Mouse (Mus musculus) spleen, postnatal 36 days (tissue): Measurements from ENCODE around the gene Emilin1.
A peak's percentile ranks its signal among the peaks of the same experiment; 100 is the strongest.

Source experiments
- DNase-seq, 2 experiments: peaks; one replicate each; pipeline ENCODE4 v3.0.0; 2022; ENCODE audit warnings: low spot score in 2 of 2, mixed read lengths in 1 of 2

Gene Emilin1

DNA sequence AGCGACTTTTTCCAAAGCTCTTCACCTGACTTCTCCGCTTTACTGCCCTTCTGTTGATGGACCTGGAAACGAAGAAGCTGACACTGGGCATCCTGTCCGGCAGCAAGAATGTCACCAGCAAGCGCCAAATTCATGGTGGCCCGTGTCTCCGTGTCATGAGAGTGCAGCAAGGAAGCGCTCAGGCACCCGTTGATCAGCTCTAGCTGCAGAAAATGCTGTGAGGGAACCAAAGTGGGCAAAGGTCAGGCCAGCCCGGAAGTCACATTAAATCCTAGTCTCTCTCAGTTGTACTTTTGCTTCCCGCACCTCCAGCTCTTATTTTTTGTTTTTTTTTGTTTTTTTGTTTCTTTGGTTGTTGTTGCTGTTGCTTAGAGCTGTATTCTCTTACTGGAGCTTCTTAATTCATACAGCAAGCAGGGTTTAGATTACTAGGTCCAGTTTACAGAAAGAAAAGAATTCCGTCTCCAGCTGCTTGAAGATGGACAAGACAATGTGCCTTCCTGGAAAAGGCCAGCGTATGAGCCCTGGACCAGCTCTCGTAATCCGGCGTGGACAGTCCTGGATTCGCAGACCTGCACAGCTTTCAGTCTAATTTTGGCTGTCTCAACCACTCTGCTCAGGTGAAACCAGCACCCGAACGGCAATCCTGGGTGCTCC, 46.1 kb downstream of the Emilin1 start:
- DNase-seq, result no peak

DNA sequence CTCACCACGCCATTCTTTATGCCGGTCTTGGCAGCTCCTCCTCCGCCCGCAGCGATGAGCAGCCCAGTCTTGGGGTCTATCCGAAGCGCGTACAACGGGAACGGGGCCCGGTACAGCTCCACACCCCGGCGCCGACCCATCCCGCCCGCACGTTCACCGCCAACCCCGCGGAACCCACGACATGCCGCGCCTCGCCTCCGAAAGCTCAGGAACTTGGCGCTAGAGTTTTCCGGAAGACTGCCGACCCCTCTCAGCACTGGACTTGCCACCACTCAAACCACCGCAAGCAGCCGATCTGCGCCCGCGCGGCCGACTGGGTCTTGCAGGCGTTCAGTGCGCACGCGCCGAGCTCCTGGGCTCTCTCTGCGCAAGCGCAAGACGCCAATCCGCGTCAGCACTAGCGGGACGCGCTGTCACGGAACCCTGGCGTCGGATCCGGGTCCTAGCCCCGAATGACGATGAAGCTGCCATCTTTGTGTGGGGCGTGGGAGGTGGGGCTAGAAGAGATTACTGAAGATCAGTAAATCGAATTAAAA, 46.8 kb downstream of the Emilin1 start, which contains the start of gene Preb:
TSS of gene Preb (minus strand) at position 396 of the 536 bp plus-strand sequence.
- peak; percentile 97 to 98 for DNase-seq

DNA sequence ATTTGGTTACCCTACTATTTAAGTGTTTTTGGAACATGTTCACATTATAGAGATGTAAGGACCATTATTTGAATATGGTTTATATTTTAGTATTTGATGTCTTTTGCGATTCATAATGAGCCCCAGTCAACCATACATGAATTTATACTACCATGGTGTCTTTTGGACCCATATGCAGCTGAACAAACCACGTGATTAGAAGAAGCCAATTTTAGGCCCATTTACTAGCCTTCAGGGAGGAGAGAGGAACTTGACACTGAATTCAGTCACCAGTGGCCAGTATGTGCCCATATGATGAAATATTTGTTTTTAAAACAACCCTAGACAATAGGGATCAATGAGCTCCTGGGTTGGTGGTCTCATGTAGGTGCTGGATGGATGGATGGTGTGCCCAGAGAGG, 47.6 kb downstream of the Emilin1 start:
- no peak for DNase-seq

DNA sequence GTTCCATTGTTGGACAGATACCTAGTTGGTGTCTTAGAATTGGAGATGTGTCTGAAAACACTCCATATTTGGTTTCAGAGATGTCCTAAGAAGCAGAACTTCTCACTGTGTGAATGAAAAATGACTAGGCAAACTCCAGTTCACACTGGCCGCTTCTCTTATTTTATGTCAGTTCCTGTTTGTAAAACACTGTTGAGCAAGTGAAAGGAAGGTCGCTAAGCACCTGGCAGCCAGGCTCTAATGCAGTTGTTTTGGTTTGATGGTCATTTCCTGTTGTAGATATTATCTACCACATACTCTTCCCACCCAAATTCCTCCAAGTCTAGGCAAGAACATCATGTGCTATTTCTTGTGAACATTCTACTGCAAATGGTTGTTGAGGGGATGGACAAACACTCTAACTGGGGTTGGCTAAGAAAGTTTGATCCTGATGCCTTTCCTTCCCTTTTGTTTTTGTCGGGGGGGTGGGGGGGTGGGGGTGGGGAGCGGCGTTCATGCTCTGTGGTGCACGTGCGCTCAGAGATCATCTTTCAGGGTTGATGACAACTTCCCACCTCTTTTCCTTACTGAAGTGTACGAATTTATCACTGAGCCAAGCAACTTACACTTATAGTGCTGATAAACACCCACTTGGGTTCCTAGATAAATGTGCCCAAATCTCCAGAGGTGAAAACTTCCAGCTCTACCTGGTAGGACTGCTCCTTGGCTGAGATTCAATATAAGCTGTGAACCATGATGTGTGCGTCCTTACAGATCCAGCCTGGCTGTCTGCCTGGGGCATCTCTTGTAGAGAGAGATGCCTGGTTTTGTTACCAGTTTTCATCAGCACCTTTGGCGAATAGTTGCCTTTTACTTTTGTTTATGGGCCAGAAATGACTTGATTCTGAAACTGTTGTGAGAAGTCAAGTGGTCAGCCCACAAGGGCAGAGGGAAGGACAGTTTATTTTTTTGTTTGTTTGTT, 48.6 kb downstream of the Emilin1 start:
- DNase-seq, result peak; percentile 33 to 52

DNA sequence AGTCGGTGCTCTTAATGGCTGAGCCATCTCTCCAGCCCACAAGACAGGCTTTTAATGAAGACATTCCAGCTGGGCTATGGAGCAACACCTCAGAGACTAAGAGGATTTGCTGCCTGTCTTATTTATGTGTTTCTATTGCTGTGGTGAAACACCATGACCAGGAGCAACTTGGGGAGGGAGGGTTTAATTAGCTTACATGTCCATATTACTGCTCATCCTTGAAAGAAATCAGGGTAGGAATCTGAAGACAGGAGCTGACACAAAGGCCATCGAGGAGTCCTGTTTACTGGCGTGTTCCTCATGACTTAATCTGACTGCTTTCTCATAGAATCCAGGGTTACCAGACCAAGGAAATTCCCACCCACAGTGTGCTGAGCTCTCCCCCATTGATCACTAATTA, 50.7 kb downstream of the Emilin1 start:
- DNase-seq, result no peak

DNA sequence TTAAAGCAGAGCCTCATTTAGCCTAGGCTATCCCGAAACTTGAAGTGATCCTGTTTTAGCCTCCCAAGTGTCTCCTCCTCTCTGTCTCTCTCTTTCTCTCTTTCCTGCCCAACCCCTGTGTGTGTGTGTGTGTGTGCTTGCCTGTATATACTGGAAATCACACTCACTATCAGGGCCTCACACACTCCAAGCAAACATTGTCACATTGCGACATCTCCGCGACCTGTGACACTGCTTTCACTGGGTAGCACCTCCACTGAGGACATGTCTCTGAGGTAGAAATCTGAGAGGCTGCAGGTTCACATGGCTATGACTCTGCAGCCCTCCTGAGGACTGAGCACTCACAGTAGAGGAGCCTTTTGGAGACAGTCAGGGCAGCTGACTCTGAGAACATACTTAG, 53.0 kb downstream of the Emilin1 start:
- no peak for DNase-seq

DNA sequence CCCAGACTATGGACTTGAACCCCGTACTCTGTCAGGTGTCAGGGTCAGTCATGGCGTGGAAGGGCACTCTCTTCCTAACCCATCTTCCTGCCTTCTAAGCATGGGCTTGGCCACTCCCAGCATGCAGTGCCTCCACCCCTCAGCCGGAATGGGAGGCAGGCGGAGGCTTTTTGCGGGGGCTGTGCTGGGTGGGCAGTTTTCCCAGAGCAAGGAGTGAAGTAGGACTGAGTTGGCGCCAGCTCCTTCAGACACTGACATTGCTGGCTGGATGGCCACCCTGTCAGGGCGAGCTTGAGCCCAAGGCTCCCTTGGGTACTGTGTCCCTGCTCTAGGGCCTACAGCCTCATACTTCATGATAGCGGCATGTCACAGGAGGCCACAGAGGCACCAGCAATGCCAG, 55.2 kb downstream of the Emilin1 start, which contains the start of gene Tcf23:
TSS of gene Tcf23 (plus strand) at position 247 of the 400 bp plus-strand sequence.
- DNase-seq, result no peak

DNA sequence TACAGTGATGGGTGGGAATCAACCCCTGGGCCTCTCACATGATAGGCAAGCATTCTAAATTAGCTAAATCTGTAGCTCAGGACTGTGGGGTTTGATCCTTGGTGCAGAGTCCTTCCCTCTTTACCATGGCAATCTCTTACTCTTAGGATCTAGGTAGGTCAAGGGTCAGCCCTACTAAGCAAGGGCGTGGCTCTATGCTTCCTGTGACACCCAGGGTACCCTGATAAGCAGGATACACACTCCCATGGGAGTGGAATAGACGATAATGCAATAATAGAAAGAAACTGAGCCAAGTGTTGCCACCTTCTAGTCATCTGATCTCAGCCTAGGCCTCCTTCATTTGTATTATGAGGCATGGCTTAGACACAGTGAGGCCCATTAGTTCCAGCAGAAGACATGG, 56.2 kb downstream of the Emilin1 start:
- DNase-seq, result no peak
